ENCODE assay signal across 13 mouse cellular contexts in genomic region chr2:56257044-56257954, GRCm38 (mm10).
DNase-seq lines count a peak whose midpoint lies in the region; ATAC-seq and TF ChIP-seq lines count a peak whose summit lies in the region.
"Had no signal": no experiment of that assay in that cellular context is flagged by ENCODE, and none has a peak within 500 bp of the region (broad histone marks: within the 10 kb centered on the region; RNA-seq: fewer than 3 reads in every experiment).

No protein-coding gene starts in this region.

- ATAC-seq in kidney, postnatal 0 days (replicated peaks; ENCODE audit: low FRiP score, low read depth) = no peak
- no peak for ATAC-seq in hindbrain, postnatal 0 days
- no peak for ATAC-seq in midbrain, postnatal 0 days (ENCODE audit: low FRiP score)

- no peaks in the 10 kb centered on the region for H3K27me3 ChIP-seq in kidney, postnatal 0 days (ENCODE audit: insufficient read depth, low read length)
- no peaks in the 10 kb centered on the region for H3K27me3 ChIP-seq in hindbrain, postnatal 0 days (ENCODE audit: insufficient read depth, low read length)
- H3K27me3 ChIP-seq in midbrain, postnatal 0 days (ENCODE audit: insufficient read depth, low read length) = no peaks in the 10 kb centered on the region
- H3K27me3 ChIP-seq: embryonic facial prominence, embryonic 15.5 days; heart, embryonic 13.5 days; kidney, embryonic 15.5 days had no signal

- 41% methylated on average over 10 of the region's 10 CpGs for WGBS in kidney, postnatal 0 days
- WGBS in hindbrain, postnatal 0 days = 55% methylated on average over 10 of the region's 10 CpGs
- WGBS in midbrain, postnatal 0 days = 62% methylated on average over 10 of the region's 10 CpGs

- peak; percentile 12 for DNase-seq in kidney, postnatal 0 days (ENCODE audit: low spot score)
- no peak for DNase-seq in kidney, adult 18-20 months
- peak; percentile 18 for DNase-seq in embryo, embryonic 11 days
- DNase-seq in hindbrain, postnatal 0 days (ENCODE audit: low spot score) = peak; percentile 27
- peak; percentile 35 for DNase-seq in midbrain, postnatal 0 days (ENCODE audit: low spot score)
- no peak for DNase-seq in urinary bladder, postnatal 36 days (ENCODE audit: low spot score in 2 of 2)
- DNase-seq in adrenal gland, adult 18-20 months (ENCODE audit: low spot score in 2 of 2) = no peak
- DNase-seq in cerebellum, postnatal 36 days = no peak
- DNase-seq: thymus, adult 18-20 months had no signal

- H3K36me3 ChIP-seq in kidney, postnatal 0 days (ENCODE audit: insufficient read depth, low read length) = no peaks in the 10 kb centered on the region
- no peaks in the 10 kb centered on the region for H3K36me3 ChIP-seq in hindbrain, postnatal 0 days (ENCODE audit: insufficient read depth, low read length)
- no peaks in the 10 kb centered on the region for H3K36me3 ChIP-seq in midbrain, postnatal 0 days (ENCODE audit: insufficient read depth, low read length)
- H3K36me3 ChIP-seq: embryonic facial prominence, embryonic 15.5 days; heart, embryonic 13.5 days; kidney, embryonic 15.5 days had no signal

- no peak overlapping the region for H3K9ac ChIP-seq in kidney, postnatal 0 days (ENCODE audit: low read depth, low read length)
- no peak overlapping the region for H3K9ac ChIP-seq in hindbrain, postnatal 0 days (replicated peaks; ENCODE audit: low read length)
- H3K9ac ChIP-seq in midbrain, postnatal 0 days (replicated peaks; ENCODE audit: low read length, poor library complexity, severe bottlenecking) = no peak overlapping the region
- H3K9ac ChIP-seq: embryonic facial prominence, embryonic 15.5 days; heart, embryonic 13.5 days; kidney, embryonic 15.5 days had no signal

- H3K4me2 ChIP-seq in kidney, postnatal 0 days (ENCODE audit: low read length) = no peak overlapping the region
- no peak overlapping the region for H3K4me2 ChIP-seq in hindbrain, postnatal 0 days (ENCODE audit: low read depth, low read length)
- no peak overlapping the region for H3K4me2 ChIP-seq in midbrain, postnatal 0 days (ENCODE audit: low read depth, low read length, poor library complexity, severe bottlenecking)
- H3K4me2 ChIP-seq: embryonic facial prominence, embryonic 15.5 days; heart, embryonic 13.5 days; kidney, embryonic 15.5 days; liver, embryonic 11.5 days had no signal

- no peaks in the 10 kb centered on the region for H3K4me1 ChIP-seq in kidney, postnatal 0 days (replicated peaks; ENCODE audit: insufficient read depth, low read length)
- no peaks in the 10 kb centered on the region for H3K4me1 ChIP-seq in hindbrain, postnatal 0 days (ENCODE audit: insufficient read depth, low read length)
- no peaks in the 10 kb centered on the region for H3K4me1 ChIP-seq in midbrain, postnatal 0 days (ENCODE audit: insufficient read depth, low read length)
- H3K4me1 ChIP-seq: embryonic facial prominence, embryonic 15.5 days; heart, embryonic 13.5 days had no signal

- no peak for TF ChIP-seq CTCF in kidney, postnatal 0 days (IDR thresholded peaks at IDR 0.05; ENCODE audit: low read depth)
- TF ChIP-seq CTCF in hindbrain, postnatal 0 days (IDR thresholded peaks at IDR 0.05; ENCODE audit: low read depth) = no peak
- TF ChIP-seq CTCF in midbrain, postnatal 0 days (IDR thresholded peaks at IDR 0.05) = no peak

- H3K4me3 ChIP-seq in kidney, postnatal 0 days (replicated peaks; ENCODE audit: low read depth, low read length) = no peak overlapping the region
- no peak overlapping the region for H3K4me3 ChIP-seq in hindbrain, postnatal 0 days (ENCODE audit: low read length)
- no peak overlapping the region for H3K4me3 ChIP-seq in midbrain, postnatal 0 days (ENCODE audit: low read depth, low read length)
- H3K4me3 ChIP-seq: embryonic facial prominence, embryonic 15.5 days; heart, embryonic 13.5 days; kidney, embryonic 15.5 days had no signal

- no peak overlapping the region for H3K27ac ChIP-seq in kidney, postnatal 0 days
- no peak overlapping the region for H3K27ac ChIP-seq in hindbrain, postnatal 0 days
- H3K27ac ChIP-seq in midbrain, postnatal 0 days (ENCODE audit: low read depth, low read length) = no peak overlapping the region
- H3K27ac ChIP-seq: embryonic facial prominence, embryonic 15.5 days; heart, embryonic 13.5 days; kidney, embryonic 15.5 days had no signal

- H3K9me3 ChIP-seq in kidney, postnatal 0 days (replicated peaks; ENCODE audit: low read length) = no peaks in the 10 kb centered on the region
- H3K9me3 ChIP-seq in hindbrain, postnatal 0 days (ENCODE audit: low read length) = no peaks in the 10 kb centered on the region
- no peaks in the 10 kb centered on the region for H3K9me3 ChIP-seq in midbrain, postnatal 0 days (ENCODE audit: low read length)
- H3K9me3 ChIP-seq: embryonic facial prominence, embryonic 15.5 days; heart, embryonic 13.5 days; kidney, embryonic 15.5 days had no signal

Comparison
In these comparisons a context has a peak if more than half of its experiments do, and no peak if none do; other contexts are left out.
1. DNase-seq: peak in kidney, postnatal 0 days (single experiment), embryo, embryonic 11 days (single experiment), hindbrain, postnatal 0 days (single experiment) and midbrain, postnatal 0 days (single experiment); none in kidney, adult 18-20 months (single experiment), urinary bladder, postnatal 36 days (0 of 2), adrenal gland, adult 18-20 months (0 of 2) and cerebellum, postnatal 36 days (0 of 2).